Mouse (Mus musculus) heart, adult 2 months (tissue): Measurements from ENCODE around the gene Klrb1b. TPM values are rescaled to one million over a fixed set of nuclear protein-coding genes. Genes with fewer than 3 reads are reported as not detected.
A peak's percentile ranks its signal among the peaks of the same experiment; 100 is the strongest.
"Not testable (repeated sequence)": the region's sequence is repeated elsewhere in the genome, so short reads cannot be mapped to it uniquely, and the experiment has no call there.

Experiments used
- DNase-seq, 2 experiments: peaks; one replicate each; pipeline ENCODE4 v3.0.0; 2021
- H3K27ac ChIP-seq: fragments of 200-600 bp; 2 replicates; pipeline ENCODE4 v1.8.1; 2022
- H3K27me3 ChIP-seq: fragments of 200-500 bp; 2 replicates; pipeline ENCODE4 v1.6.1; 2012; ENCODE audit warnings: mild to moderate bottlenecking, low read length, inconsistent platforms, mixed read lengths; ENCODE audit not compliant: control insufficient read depth, insufficient read depth
- H3K36me3 ChIP-seq: fragments of 200-500 bp; 2 replicates; pipeline ENCODE4 v1.6.1; 2012; ENCODE audit warnings: low read length, inconsistent platforms; ENCODE audit not compliant: control insufficient read depth, insufficient read depth
- H3K4me1 ChIP-seq: fragments of 200-500 bp; 2 replicates; pipeline ENCODE4 v1.6.1; 2011; ENCODE audit warnings: low read length; ENCODE audit not compliant: control insufficient read depth, insufficient read depth
- H3K4me3 ChIP-seq: fragments of 200-600 bp; 2 replicates; pipeline ENCODE4 v1.8.1; 2022
- H3K79me2 ChIP-seq: fragments of 200-500 bp; replicated peaks from 2 replicates; pipeline ENCODE4 v1.6.1; 2012; ENCODE audit warnings: mild to moderate bottlenecking, inconsistent platforms, low read length, moderate library complexity, mixed read lengths; ENCODE audit not compliant: control insufficient read depth, insufficient read depth
- H3K9ac ChIP-seq: fragments of 200-500 bp; 2 replicates; pipeline ENCODE4 v1.6.1; 2012; ENCODE audit warnings: low read depth, mild to moderate bottlenecking, control low read depth, inconsistent platforms, low read length, mixed read lengths
- CTCF ChIP-seq: fragments of 200-600 bp; IDR thresholded peaks from 2 replicates; pipeline ENCODE4 v1.8.1; 2022; ENCODE audit warnings: antibody characterized with exemption, mild to moderate bottlenecking, moderate library complexity
- EP300 ChIP-seq: fragments of 200-500 bp; IDR thresholded peaks from 2 replicates; pipeline ENCODE4 v1.6.1; 2011; ENCODE audit warnings: low read depth, low read length, control low read depth; ENCODE audit not compliant: insufficient read depth
- POLR2A ChIP-seq: fragments of 200-500 bp; IDR thresholded peaks from 2 replicates; pipeline ENCODE4 v1.6.1; 2011; ENCODE audit warnings: mild to moderate bottlenecking, low read depth, low read length, control low read depth; ENCODE audit not compliant: insufficient read depth
- WGBS: fragments of 180-500 bp; shearing (Covaris S2); methylation state at CpG from one replicate; pipeline ENCODE4 v1.1.7; 2018; 5-methylcytosine and 5-hydroxymethylcytosine counted together
- intact Hi-C: fragments of 180-260 bp; cut with DNase I; formaldehyde crosslinking; loops from one replicate; pipeline ENCODE4 v1.15.1; 2025
- polyA plus RNA-seq: library from polyadenylated mRNA; depleted of rRNA; stranded (reverse); fragments of >200 nt; gene quantifications from 2 replicates; pipeline ENCODE4 v1.2.3, GENCODE M21; 2012
- total RNA-seq, 2 experiments: library from RNA; stranded (reverse); gene quantifications; 2 replicates each; pipeline ENCODE4 v1.2.3; 2021

Klrb1b gene
- total and polyA plus RNA-seq, 3 experiments, result 0.41 TPM; not detected in 2

GRCm38 (mm10) chr6:128843479-128843992, 17.4 kb upstream of the Klrb1b start:
- under 1% methylated on average over 22 of the region's 22 CpGs for WGBS
- peak overlapping the region; percentile 86 for H3K4me3 ChIP-seq
- no peaks in the 10 kb centered on the region for H3K36me3 ChIP-seq
- peaks cover 5% of the 10 kb centered on the region; the same call in 1 of the 2 replicates for H3K4me1 ChIP-seq
- intact Hi-C loops, result loop anchor here (2.0 to 5.0 kb wide), 2 partner anchors 13 to 406 kb away; partner anchors contain the start of gene Fkbp4
- H3K79me2 ChIP-seq, result no peaks in the 10 kb centered on the region
- H3K9ac ChIP-seq, result peak overlapping the region; percentile 96
- TF ChIP-seq POLR2A, result peak; percentile 62; the same call in 1 of the 2 replicates
- no peak for TF ChIP-seq CTCF
- TF ChIP-seq EP300, result no peak
- H3K27me3 ChIP-seq, result no peaks in the 10 kb centered on the region
- H3K27ac ChIP-seq, result peak overlapping the region; percentile 96
- peak; percentile 79 to 83 for DNase-seq

DNA sequence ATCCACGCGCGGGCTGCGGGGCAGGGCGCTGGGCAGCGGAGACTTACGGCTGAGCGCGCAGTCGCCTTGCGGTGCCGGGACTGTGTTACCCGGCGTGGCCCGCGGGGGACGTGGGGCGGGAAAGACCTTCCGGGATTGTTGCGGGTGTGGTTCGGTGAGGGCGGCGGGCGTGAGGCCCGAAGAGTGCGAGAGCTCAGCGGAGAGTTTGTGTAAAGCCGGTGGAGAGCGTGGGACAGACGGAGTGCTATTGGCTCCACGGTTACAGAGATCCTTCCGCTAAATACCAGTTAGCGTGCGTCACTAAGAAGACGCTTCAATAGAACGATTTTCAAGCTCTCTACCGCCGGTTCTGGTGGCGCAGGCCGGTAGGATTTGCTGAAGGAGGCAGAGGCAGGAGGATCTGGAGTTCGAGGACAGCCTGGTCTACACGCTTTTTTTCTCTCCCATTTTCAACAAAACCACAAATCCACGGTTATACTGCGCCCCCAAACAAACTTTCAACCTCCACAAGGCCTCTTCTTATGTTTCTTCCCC, 16.9 kb upstream of the Klrb1b start:
- intact Hi-C loops, result loop anchor here (2.0 to 5.0 kb wide), 2 partner anchors 14 to 406 kb away; partner anchors contain the start of gene Fkbp4
- Histone ChIP-seq H3K36me3 (no peaks in the 10 kb centered on the region), H3K27ac (peak overlapping the region; percentile 96), H3K79me2 (no peaks in the 10 kb centered on the region), H3K27me3 (no peaks in the 10 kb centered on the region), H3K4me1 (peaks cover 5% of the 10 kb centered on the region; the same call in 1 of the 2 replicates), H3K9ac (peak overlapping the region; percentile 96), H3K4me3 (peak overlapping the region; percentile 86)
- TF ChIP-seq CTCF (peak; percentile 40), POLR2A (peak; percentile 72), EP300 (peak; percentile 90)
- peak; percentile 92 to 93 for DNase-seq
- WGBS, result under 1% methylated on average over 44 of the region's 44 CpGs

GRCm38 (mm10) chr6:128842356-128842944, 16.3 kb upstream of the Klrb1b start:
- Histone ChIP-seq H3K27me3 (no peaks in the 10 kb centered on the region), H3K79me2 (no peaks in the 10 kb centered on the region), H3K4me1 (peaks cover 6% of the 10 kb centered on the region; the same call in 1 of the 2 replicates), H3K4me3 (peak overlapping the region; percentile 86), H3K36me3 (no peaks in the 10 kb centered on the region), H3K9ac (peak overlapping the region; percentile 95), H3K27ac (peak overlapping the region; percentile 96)
- TF ChIP-seq POLR2A, result no peak
- no peak for TF ChIP-seq CTCF
- no peak for TF ChIP-seq EP300
- intact Hi-C loops, result loop anchor here (2.0 to 5.0 kb wide), 2 partner anchors 14 to 405 kb away; partner anchors contain the start of gene Fkbp4
- DNase-seq, result no peak
- WGBS, result under 1% methylated on average over 20 of the region's 20 CpGs

GRCm38 (mm10) chr6:128841327-128842089, 15.4 kb upstream of the Klrb1b start:
- Histone ChIP-seq H3K4me1 (peaks cover 6% of the 10 kb centered on the region; the same call in 1 of the 2 replicates), H3K36me3 (no peaks in the 10 kb centered on the region), H3K27ac (no peak overlapping the region), H3K79me2 (no peaks in the 10 kb centered on the region), H3K4me3 (no peak overlapping the region), H3K9ac (no peak overlapping the region), H3K27me3 (no peaks in the 10 kb centered on the region)
- intact Hi-C loops, result loop anchor here (2.0 to 5.0 kb wide), 3 partner anchors 15 to 404 kb away; partner anchors contain the start of gene Fkbp4
- TF ChIP-seq CTCF, result no peak
- WGBS, result 58% methylated on average over 4 of the region's 4 CpGs
- DNase-seq, result no peak

DNA sequence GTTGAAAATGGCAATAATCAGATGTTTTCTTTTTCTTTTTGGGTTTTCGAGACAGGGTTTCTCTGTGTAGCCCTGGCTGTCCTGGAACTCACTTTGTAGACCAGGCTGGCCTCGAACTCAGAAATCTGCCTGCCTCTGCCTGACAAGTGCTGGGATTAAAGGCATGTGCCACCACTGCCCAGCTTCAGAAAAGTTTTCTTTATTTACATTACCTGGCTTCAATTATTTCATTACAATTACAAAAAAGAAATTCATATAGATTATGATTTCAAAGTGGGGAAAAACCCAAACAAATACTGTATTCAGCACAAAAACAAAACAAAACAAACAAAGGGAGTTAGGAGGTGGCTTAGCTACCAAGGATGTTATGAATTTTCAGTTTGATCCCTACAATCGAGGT, 14.5 kb upstream of the Klrb1b start:
- not testable (repeated sequence) for H3K36me3 ChIP-seq, H3K27ac ChIP-seq, H3K79me2 ChIP-seq, H3K4me3 ChIP-seq, H3K27me3 ChIP-seq, DNase-seq, H3K4me1 ChIP-seq, H3K9ac ChIP-seq
- 79% methylated on average over 3 of the region's 3 CpGs for whole genome bisulfite sequencing
- intact Hi-C loops, result loop anchor here (2.0 to 5.0 kb wide), 2 partner anchors 104 to 403 kb away; partner anchors contain the start of gene Fkbp4
